In the genomic region with DNA sequence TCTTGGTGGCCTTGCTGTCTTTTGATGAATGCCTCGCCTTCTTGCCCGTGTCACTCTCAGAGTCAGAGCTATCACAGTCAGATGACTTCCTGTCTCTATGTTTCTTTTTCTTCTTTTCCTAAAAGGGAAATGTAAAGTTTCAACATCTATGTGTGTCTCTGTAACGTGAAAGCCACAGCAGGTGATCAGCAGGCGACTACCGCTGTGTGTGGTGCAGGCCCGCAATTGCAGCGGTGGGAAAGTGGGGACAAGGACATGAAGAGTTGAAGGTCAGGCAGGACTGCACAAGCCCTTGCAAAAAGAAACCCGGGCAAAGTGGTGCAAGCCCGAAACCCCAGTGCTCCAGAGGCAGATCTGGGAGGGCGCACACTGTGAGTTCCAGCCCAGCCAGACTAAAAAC, we compare ENCODE assay signal across 19 mouse cellular contexts. TPM values are rescaled to one million over a fixed set of nuclear protein-coding genes. Genes with fewer than 3 reads are reported as not detected.
A peak's percentile ranks its signal among the peaks of the same experiment; 100 is the strongest.
DNase-seq lines count a peak whose midpoint lies in the region; ATAC-seq and TF ChIP-seq lines count a peak whose summit lies in the region.
"Had no signal": no experiment of that assay in that cellular context is flagged by ENCODE, and none has a peak within 500 bp of the region (broad histone marks: within the 10 kb centered on the region; RNA-seq: fewer than 3 reads in every experiment).

No protein-coding gene starts in this region.

- no peaks in the 10 kb centered on the region for H3K9me3 ChIP-seq in intestine, embryonic 14.5 days (ENCODE audit: control insufficient read depth, low read length)
- no peaks in the 10 kb centered on the region for H3K9me3 ChIP-seq in intestine, embryonic 16.5 days (ENCODE audit: control insufficient read depth, low read length)
- H3K9me3 ChIP-seq in hindbrain, postnatal 0 days (ENCODE audit: low read length) = no peaks in the 10 kb centered on the region
- H3K9me3 ChIP-seq: embryonic facial prominence, embryonic 15.5 days; forebrain, embryonic 12.5 days; G1E had no signal

- peaks cover 36% of the 10 kb centered on the region for H3K36me3 ChIP-seq in intestine, embryonic 14.5 days (ENCODE audit: control insufficient read depth, insufficient read depth, low read length)
- peaks cover 2% of the 10 kb centered on the region; the same call in 1 of the 2 replicates for H3K36me3 ChIP-seq in intestine, embryonic 16.5 days (ENCODE audit: control insufficient read depth, insufficient read depth, low read length)
- H3K36me3 ChIP-seq in hindbrain, postnatal 0 days (ENCODE audit: insufficient read depth, low read length) = peaks cover 12% of the 10 kb centered on the region

- peak; percentile 26 for DNase-seq in adrenal gland, postnatal 10 days
- no peak for DNase-seq in adrenal gland, adult 8-10 months
- DNase-seq in intestine, embryonic 14.5 days (ENCODE audit: low spot score) = no peak
- DNase-seq in CD4-positive helper T cell, adult 2 months (ENCODE audit: low read depth, low spot score) = peak; percentile 34
- DNase-seq in hindbrain, postnatal 0 days (ENCODE audit: low spot score) = no peak
- no peak for DNase-seq in left cerebral cortex, adult 2 months (ENCODE audit: extremely low spot score in 1 of 2, low spot score in 2 of 2)
- DNase-seq: cerebellum, adult 9-11 months; liver; lung, adult 2 months; lung, postnatal 4 days; midbrain, embryonic 14.5 days; right cerebral cortex, adult 18-20 months had no signal

- no peak for TF ChIP-seq CTCF in hindbrain, postnatal 0 days (IDR thresholded peaks at IDR 0.05; ENCODE audit: low read depth)
- TF ChIP-seq CTCF in left cerebral cortex, adult 2 months (IDR thresholded peaks at IDR 0.05) = no peak

- WGBS in intestine, embryonic 14.5 days = 85% methylated on average over 10 of the region's 10 CpGs
- WGBS in intestine, embryonic 16.5 days = 87% methylated on average over 10 of the region's 10 CpGs
- WGBS in hindbrain, postnatal 0 days = 70% methylated on average over 10 of the region's 10 CpGs

- no peak overlapping the region for H3K4me2 ChIP-seq in intestine, embryonic 14.5 days (ENCODE audit: low read length)
- no peak overlapping the region for H3K4me2 ChIP-seq in intestine, embryonic 16.5 days (ENCODE audit: low read depth, low read length)
- no peak overlapping the region for H3K4me2 ChIP-seq in hindbrain, postnatal 0 days (ENCODE audit: low read depth, low read length)
- H3K4me2 ChIP-seq: embryonic facial prominence, embryonic 15.5 days; forebrain, embryonic 12.5 days; hindbrain, embryonic 14.5 days had no signal

- no peak overlapping the region for H3K9ac ChIP-seq in intestine, embryonic 14.5 days (ENCODE audit: low read length)
- H3K9ac ChIP-seq in intestine, embryonic 16.5 days (ENCODE audit: low read depth, low read length) = no peak overlapping the region
- H3K9ac ChIP-seq in hindbrain, postnatal 0 days (replicated peaks; ENCODE audit: low read length) = no peak overlapping the region
- H3K9ac ChIP-seq: embryonic facial prominence, embryonic 15.5 days; forebrain, embryonic 12.5 days; hindbrain, embryonic 14.5 days had no signal

- H3K27ac ChIP-seq in intestine, embryonic 14.5 days (ENCODE audit: low read depth) = peak overlapping the region; percentile 16; the same call in 1 of the 2 replicates
- H3K27ac ChIP-seq in intestine, embryonic 16.5 days (ENCODE audit: low read length) = no peak overlapping the region
- peak overlapping the region; percentile 36 for H3K27ac ChIP-seq in brown adipose tissue, adult 24 weeks (replicated peaks; ENCODE audit: low read depth, low read length)
- no peak overlapping the region; the same call in 1 of the 2 replicates for H3K27ac ChIP-seq in hindbrain, postnatal 0 days
- H3K27ac ChIP-seq in left cerebral cortex, adult 2 months = no peak overlapping the region
- H3K27ac ChIP-seq: embryonic facial prominence, embryonic 15.5 days; forebrain, embryonic 12.5 days; hindbrain, embryonic 14.5 days had no signal

- intact Hi-C loops in left cerebral cortex, adult 2 months (cut with DNase I) = no loop called here

- no peak for ATAC-seq in intestine, embryonic 14.5 days (replicated peaks; ENCODE audit: low FRiP score, low TSS enrichment, low read depth)
- no peak for ATAC-seq in intestine, embryonic 16.5 days
- ATAC-seq in hindbrain, postnatal 0 days = no peak

- H3K27me3 ChIP-seq in intestine, embryonic 14.5 days (replicated peaks; ENCODE audit: control insufficient read depth, insufficient read depth, low read length) = 0 out of 2 replicates have a peak, but pooled peaks cover 2% of the 10 kb centered on the region
- H3K27me3 ChIP-seq in intestine, embryonic 16.5 days (replicated peaks; ENCODE audit: control insufficient read depth, insufficient read depth, low read length) = no peaks in the 10 kb centered on the region
- no peaks in the 10 kb centered on the region for H3K27me3 ChIP-seq in hindbrain, postnatal 0 days (ENCODE audit: insufficient read depth, low read length)
- H3K27me3 ChIP-seq: embryonic facial prominence, embryonic 15.5 days; forebrain, embryonic 12.5 days had no signal

- no peak overlapping the region for H3K4me3 ChIP-seq in intestine, embryonic 14.5 days (ENCODE audit: low read depth, low read length)
- no peak overlapping the region for H3K4me3 ChIP-seq in intestine, embryonic 16.5 days (ENCODE audit: low read length)
- no peak overlapping the region for H3K4me3 ChIP-seq in brown adipose tissue, adult 24 weeks (ENCODE audit: insufficient read depth, low read depth, low read length)
- no peak overlapping the region for H3K4me3 ChIP-seq in hindbrain, postnatal 0 days (ENCODE audit: low read length)
- H3K4me3 ChIP-seq in left cerebral cortex, adult 2 months = no peak overlapping the region
- H3K4me3 ChIP-seq: embryonic facial prominence, embryonic 15.5 days; forebrain, embryonic 12.5 days had no signal

- 0 out of 2 replicates have a peak, but pooled peaks cover 4% of the 10 kb centered on the region for H3K4me1 ChIP-seq in intestine, embryonic 14.5 days (replicated peaks; ENCODE audit: control insufficient read depth, insufficient read depth, low read length)
- H3K4me1 ChIP-seq in intestine, embryonic 16.5 days (ENCODE audit: control insufficient read depth, insufficient read depth, low read length) = peaks cover 3% of the 10 kb centered on the region; the same call in 1 of the 2 replicates
- H3K4me1 ChIP-seq in brown adipose tissue, adult 24 weeks (ENCODE audit: control insufficient read depth, insufficient read depth, insufficient read length, low read length) = no peaks in the 10 kb centered on the region
- no peaks in the 10 kb centered on the region for H3K4me1 ChIP-seq in hindbrain, postnatal 0 days (ENCODE audit: insufficient read depth, low read length)
- H3K4me1 ChIP-seq: embryonic facial prominence, embryonic 15.5 days; forebrain, embryonic 12.5 days had no signal

RNA-seq across cellular contexts. Expression of a gene that starts 8.2 kb away (rescaled TPM):
- 1 to 10 TPM in 1 of 2 experiments, not detected in 1; 1.3 TPM for total RNA-seq in adrenal gland, postnatal 10 days (2021)
- total RNA-seq in adrenal gland, adult 8-10 months (2022) = under 1 TPM in 1 of 4 experiments, not detected in 3; 0.86 TPM
- not detected in 2 replicates for polyA plus RNA-seq in intestine, embryonic 14.5 days (2014; fragmentation: Nextera tagmentation; extraction: Ambion mirVana)
- not detected in 2 replicates for polyA plus RNA-seq in intestine, embryonic 16.5 days (2015; fragmentation: Nextera tagmentation; extraction: Ambion mirVana)
- 2.1 TPM in 1 of 2 replicates, not detected in the other for polyA plus RNA-seq in brown adipose tissue, adult 24 weeks (2012; ENCODE audit: insufficient read depth, insufficient read length, missing spikeins)
- 4.5 and 6.8 TPM in 2 replicates for total RNA-seq in hindbrain, postnatal 0 days (2014; rRNA removed)
- polyA plus RNA-seq in hindbrain, postnatal 0 days (2015; fragmentation: Nextera tagmentation; extraction: Ambion mirVana) = 1.3 and 1.7 TPM in 2 replicates
- total RNA-seq in left cerebral cortex, adult 2 months (2021) = 1 to 10 TPM; 1.0 to 2.3 TPM
- total RNA-seq: G1E had no signal
- polyA plus RNA-seq: forebrain, embryonic 12.5 days; G1E; hindbrain, embryonic 14.5 days; lung, adult 2 months; midbrain, embryonic 14.5 days; testis, adult 2 months had no signal

RNA-seq across cellular contexts. Expression of a gene that starts 8.3 kb away (rescaled TPM):
- 100 to 1,000 TPM; 110 to 422 TPM for total RNA-seq in adrenal gland, postnatal 10 days (2021)
- 10 to 100 TPM in 3 of 4 experiments, 1 to 10 TPM in 1; 10.0 to 66.6 (median 44.7) TPM for total RNA-seq in adrenal gland, adult 8-10 months (2022)
- polyA plus RNA-seq in intestine, embryonic 14.5 days (2014; fragmentation: Nextera tagmentation; extraction: Ambion mirVana) = 5.5 and 6.6 TPM in 2 replicates
- 4.0 and 4.5 TPM in 2 replicates for polyA plus RNA-seq in intestine, embryonic 16.5 days (2015; fragmentation: Nextera tagmentation; extraction: Ambion mirVana)
- 1,247 and 2,143 TPM in 2 replicates for polyA plus RNA-seq in brown adipose tissue, adult 24 weeks (2012; ENCODE audit: insufficient read depth, insufficient read length, missing spikeins)
- total RNA-seq in hindbrain, postnatal 0 days (2014; rRNA removed) = 122 and 131 TPM in 2 replicates
- 392 and 410 TPM in 2 replicates for polyA plus RNA-seq in hindbrain, postnatal 0 days (2015; fragmentation: Nextera tagmentation; extraction: Ambion mirVana)
- total RNA-seq in left cerebral cortex, adult 2 months (2021) = 100 to 1,000 TPM; 124 to 126 TPM
- total RNA-seq: G1E had no signal
- polyA plus RNA-seq: G1E had no signal

RNA-seq across cellular contexts. Expression of a gene that starts 37.7 kb away (rescaled TPM):
- total RNA-seq in adrenal gland, postnatal 10 days (2021) = 1 to 10 TPM; 2.9 to 5.1 TPM
- 1 to 10 TPM; 1.2 to 3.2 (median 1.4) TPM for total RNA-seq in adrenal gland, adult 8-10 months (2022)
- 24.1 and 25.3 TPM in 2 replicates for polyA plus RNA-seq in intestine, embryonic 14.5 days (2014; fragmentation: Nextera tagmentation; extraction: Ambion mirVana)
- 20.6 and 22.8 TPM in 2 replicates for polyA plus RNA-seq in intestine, embryonic 16.5 days (2015; fragmentation: Nextera tagmentation; extraction: Ambion mirVana)
- polyA plus RNA-seq in brown adipose tissue, adult 24 weeks (2012; ENCODE audit: insufficient read depth, insufficient read length, missing spikeins) = 1.6 and 2.3 TPM in 2 replicates
- total RNA-seq in hindbrain, postnatal 0 days (2014; rRNA removed) = 17.1 and 18.7 TPM in 2 replicates
- 17.8 and 19.2 TPM in 2 replicates for polyA plus RNA-seq in hindbrain, postnatal 0 days (2015; fragmentation: Nextera tagmentation; extraction: Ambion mirVana)
- 10 to 100 TPM in 1 of 2 experiments, 1 to 10 TPM in 1; 6.5 to 11.9 TPM for total RNA-seq in left cerebral cortex, adult 2 months (2021)
- total RNA-seq: G1E had no signal
- polyA plus RNA-seq: G1E had no signal

RNA-seq across cellular contexts. Expression of a gene that starts 43.1 kb away (rescaled TPM):
- total RNA-seq in adrenal gland, postnatal 10 days (2021) = 10 to 100 TPM; 35.5 to 38.7 TPM
- total RNA-seq in adrenal gland, adult 8-10 months (2022) = 10 to 100 TPM; 40.8 to 55.8 (median 48.3) TPM
- polyA plus RNA-seq in intestine, embryonic 14.5 days (2014; fragmentation: Nextera tagmentation; extraction: Ambion mirVana) = 62.9 and 68.7 TPM in 2 replicates
- 56.3 and 59.7 TPM in 2 replicates for polyA plus RNA-seq in intestine, embryonic 16.5 days (2015; fragmentation: Nextera tagmentation; extraction: Ambion mirVana)
- 31.0 and 36.4 TPM in 2 replicates for polyA plus RNA-seq in brown adipose tissue, adult 24 weeks (2012; ENCODE audit: insufficient read depth, insufficient read length, missing spikeins)
- total RNA-seq in hindbrain, postnatal 0 days (2014; rRNA removed) = 23.9 and 31.4 TPM in 2 replicates
- 93.2 and 101 TPM in 2 replicates for polyA plus RNA-seq in hindbrain, postnatal 0 days (2015; fragmentation: Nextera tagmentation; extraction: Ambion mirVana)
- total RNA-seq in left cerebral cortex, adult 2 months (2021) = 10 to 100 TPM; 64.0 to 64.2 TPM

RNA-seq across cellular contexts. Expression of a gene that starts 43.2 kb away (rescaled TPM):
- total RNA-seq in adrenal gland, postnatal 10 days (2021) = 10 to 100 TPM; 35.3 to 39.0 TPM
- total RNA-seq in adrenal gland, adult 8-10 months (2022) = 10 to 100 TPM; 35.7 to 41.7 (median 37.4) TPM
- polyA plus RNA-seq in intestine, embryonic 14.5 days (2014; fragmentation: Nextera tagmentation; extraction: Ambion mirVana) = 155 and 166 TPM in 2 replicates
- 108 and 118 TPM in 2 replicates for polyA plus RNA-seq in intestine, embryonic 16.5 days (2015; fragmentation: Nextera tagmentation; extraction: Ambion mirVana)
- polyA plus RNA-seq in brown adipose tissue, adult 24 weeks (2012; ENCODE audit: insufficient read depth, insufficient read length, missing spikeins) = 9.3 and 10.9 TPM in 2 replicates
- 57.9 and 74.2 TPM in 2 replicates for total RNA-seq in hindbrain, postnatal 0 days (2014; rRNA removed)
- 84.5 and 88.9 TPM in 2 replicates for polyA plus RNA-seq in hindbrain, postnatal 0 days (2015; fragmentation: Nextera tagmentation; extraction: Ambion mirVana)
- total RNA-seq in left cerebral cortex, adult 2 months (2021) = 10 to 100 TPM; 24.2 to 25.4 TPM

Comparison
In these comparisons a context has a peak if more than half of its experiments do, and no peak if none do; other contexts are left out.
1. DNase-seq: peak in adrenal gland, postnatal 10 days (single experiment) and CD4-positive helper T cell, adult 2 months (single experiment); none in adrenal gland, adult 8-10 months (single experiment), intestine, embryonic 14.5 days (single experiment), hindbrain, postnatal 0 days (single experiment) and left cerebral cortex, adult 2 months (0 of 2).
2. H3K27ac ChIP-seq: peak in intestine, embryonic 14.5 days (single experiment) and brown adipose tissue, adult 24 weeks (single experiment); none in intestine, embryonic 16.5 days (single experiment), hindbrain, postnatal 0 days (single experiment) and left cerebral cortex, adult 2 months (single experiment).